Mouse (Mus musculus) ES-Bruce4 (cell line): Measurements from ENCODE around the gene Ttll11.

ENCODE experiments used
- CTCF ChIP-seq: IDR thresholded peaks from one replicate; pipeline ENCODE4 v1.8.1; 2011; ENCODE audit warnings: low read depth, low read length
- EP300 ChIP-seq: IDR thresholded peaks from 2 replicates; pipeline ENCODE4 v1.6.1; 2011; ENCODE audit warnings: low read depth, low read length; ENCODE audit not compliant: insufficient read depth
- POLR2A ChIP-seq: IDR thresholded peaks from one replicate; pipeline ENCODE4 v1.8.1; 2011; ENCODE audit warnings: low read length; ENCODE audit not compliant: insufficient read depth

DNA sequence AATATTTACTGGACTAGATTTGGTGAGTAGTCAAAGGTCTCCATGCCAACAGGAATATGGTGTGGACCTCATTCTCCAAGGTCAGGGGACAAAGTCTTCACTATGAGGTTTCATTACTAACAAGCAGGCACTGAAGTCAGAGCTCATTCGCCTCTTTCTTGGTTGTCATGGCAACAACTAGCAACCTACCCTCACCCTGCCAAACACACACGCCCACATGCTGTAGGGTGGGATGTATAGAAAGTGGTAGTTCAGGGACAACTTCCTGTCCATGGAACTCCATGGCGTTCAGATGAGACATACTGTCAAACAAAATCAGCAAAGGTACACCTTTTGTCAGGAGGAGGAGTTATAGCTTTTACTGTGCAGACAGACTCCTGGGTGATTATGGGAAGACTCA lies 170.6 kb downstream of the Ttll11 start:
- no peak for TF ChIP-seq CTCF
- no peak for TF ChIP-seq POLR2A
- no peak for TF ChIP-seq EP300
